Mouse (Mus musculus) ES-Bruce4 (cell line): ENCODE measurements at regions not wholly inside any gene's neighbourhood (a gene's known extent, or its start where the extent isn't known, plus 50 kb on each side); places are given as distances from the start of the nearest gene placed in this dataset.

ENCODE experiments used
- CTCF ChIP-seq: IDR thresholded peaks from one replicate; pipeline ENCODE4 v1.8.1; 2011; ENCODE audit warnings: low read depth, low read length
- EP300 ChIP-seq: IDR thresholded peaks from 2 replicates; pipeline ENCODE4 v1.6.1; 2011; ENCODE audit warnings: low read depth, low read length; ENCODE audit not compliant: insufficient read depth
- POLR2A ChIP-seq: IDR thresholded peaks from one replicate; pipeline ENCODE4 v1.8.1; 2011; ENCODE audit warnings: low read length; ENCODE audit not compliant: insufficient read depth

- TF ChIP-seq EP300 (no peak), CTCF (no peak), POLR2A (no peak)
These were observed 206.9 kb upstream of the Gm15217 start for GRCm38 (mm10) chr14:46172181-46172874.
